Mouse (Mus musculus): ENCODE data around the gene Psrc1. TPM values are rescaled to one million over a fixed set of nuclear protein-coding genes. Genes with fewer than 3 reads are reported as not detected.

The Psrc1 gene
- polyA plus RNA-seq, 1 experiment from 2014 or later: 21.9 TPM

Other genes starting within 250 kb of the Psrc1 start
- gene Gnai3, start 237.7 kb upstream of the Psrc1 start, polyA plus RNA-seq (2015; fragmentation: Nextera tagmentation; extraction: Ambion mirVana): 77.0 and 85.5 TPM in 2 replicates
- 0.05 and 0.12 TPM in 2 replicates for gene Gpr61, start 229.0 kb upstream of the Psrc1 start, polyA plus RNA-seq (2015; fragmentation: Nextera tagmentation; extraction: Ambion mirVana)
- gene Amigo1, start 197.5 kb upstream of the Psrc1 start, polyA plus RNA-seq (2015; fragmentation: Nextera tagmentation; extraction: Ambion mirVana): 2.5 and 3.5 TPM in 2 replicates
- gene Cyb561d1, start 182.6 kb upstream of the Psrc1 start, polyA plus RNA-seq (2015; fragmentation: Nextera tagmentation; extraction: Ambion mirVana): 3.2 and 3.5 TPM in 2 replicates
- gene Atxn7l2, start 172.9 kb upstream of the Psrc1 start, polyA plus RNA-seq (2015; fragmentation: Nextera tagmentation; extraction: Ambion mirVana): 7.0 and 7.4 TPM in 2 replicates
- 1.8 and 2.3 TPM in 2 replicates for gene Sypl2, start 157.2 kb upstream of the Psrc1 start, polyA plus RNA-seq (2015; fragmentation: Nextera tagmentation; extraction: Ambion mirVana)
- gene Psma5, start 126.9 kb upstream of the Psrc1 start, polyA plus RNA-seq (2015; fragmentation: Nextera tagmentation; extraction: Ambion mirVana): 193 and 195 TPM in 2 replicates
- gene Sort1, start 99.8 kb upstream of the Psrc1 start, polyA plus RNA-seq (2015; fragmentation: Nextera tagmentation; extraction: Ambion mirVana): 5.4 and 10.5 TPM in 2 replicates
- 47.6 and 84.1 TPM in 2 replicates for gene Mybphl, start 18.9 kb upstream of the Psrc1 start, polyA plus RNA-seq (2015; fragmentation: Nextera tagmentation; extraction: Ambion mirVana)
- gene Celsr2, start 31.7 kb downstream of the Psrc1 start, polyA plus RNA-seq (2015; fragmentation: Nextera tagmentation; extraction: Ambion mirVana): 2.7 and 3.9 TPM in 2 replicates
- 82.7 and 87.2 TPM in 2 replicates for gene Sars, start 61.4 kb downstream of the Psrc1 start, polyA plus RNA-seq (2015; fragmentation: Nextera tagmentation; extraction: Ambion mirVana)
- gene 1700013F07Rik, start 150.3 kb downstream of the Psrc1 start, polyA plus RNA-seq (2015; fragmentation: Nextera tagmentation; extraction: Ambion mirVana): 0.41 and 0.46 TPM in 2 replicates
- gene 5330417C22Rik, start 152.7 kb downstream of the Psrc1 start, polyA plus RNA-seq (2015; fragmentation: Nextera tagmentation; extraction: Ambion mirVana): 1.9 and 2.9 TPM in 2 replicates
- 30.8 and 33.3 TPM in 2 replicates for gene Tmem167b, start 178.6 kb downstream of the Psrc1 start, polyA plus RNA-seq (2015; fragmentation: Nextera tagmentation; extraction: Ambion mirVana)
- 26.6 and 29.9 TPM in 2 replicates for gene Taf13, start 187.9 kb downstream of the Psrc1 start, polyA plus RNA-seq (2015; fragmentation: Nextera tagmentation; extraction: Ambion mirVana)
- gene Wdr47, start 207.4 kb downstream of the Psrc1 start, polyA plus RNA-seq (2015; fragmentation: Nextera tagmentation; extraction: Ambion mirVana): 6.7 and 7.1 TPM in 2 replicates